Mouse (Mus musculus) erythroid progenitor cell, adult 5-6 weeks (primary cell): Measurements from ENCODE around the gene Hist1h2br. TPM values are rescaled to one million over a fixed set of nuclear protein-coding genes. Genes with fewer than 3 reads are reported as not detected.

ENCODE experiments used
- total RNA-seq, 2 experiments: library from RNA; stranded (forward) in 1 of 2; stranded (reverse) in 1 of 2; fragments of 150-400 nt in 1 of 2; fragments of 186-747, 209-891 nt in 1 of 2; gene quantifications; 2 replicates each; pipeline versions ENCODE4 v1.2.3 to v1.2.4; 2015 to 2017; ENCODE audit warnings: low replicate concordance in 2 of 2

Hist1h2br gene
- total RNA-seq, 2 experiments from 2014 or later = 393 to 939 TPM

Other genes starting within 250 kb of the Hist1h2br start
- not detected in 2 replicates for gene Olfr1362, start 219.7 kb upstream of the Hist1h2br start, total RNA-seq (2015; ENCODE audit: low replicate concordance)
- not detected in 2 replicates for gene Olfr1362, start 219.7 kb upstream of the Hist1h2br start, total RNA-seq (2017; ENCODE audit: low replicate concordance)
- gene Olfr11, start 191.2 kb upstream of the Hist1h2br start, total RNA-seq (2015; ENCODE audit: low replicate concordance) = not detected in 2 replicates
- not detected in 2 replicates for gene Olfr11, start 191.2 kb upstream of the Hist1h2br start, total RNA-seq (2017; ENCODE audit: low replicate concordance)
- not detected in 2 replicates for gene Olfr1361, start 170.4 kb upstream of the Hist1h2br start, total RNA-seq (2015; ENCODE audit: low replicate concordance)
- not detected in 2 replicates for gene Olfr1361, start 170.4 kb upstream of the Hist1h2br start, total RNA-seq (2017; ENCODE audit: low replicate concordance)
- gene Olfr1360, start 156.3 kb upstream of the Hist1h2br start, total RNA-seq (2015; ENCODE audit: low replicate concordance) = not detected in 2 replicates
- gene Olfr1360, start 156.3 kb upstream of the Hist1h2br start, total RNA-seq (2017; ENCODE audit: low replicate concordance) = not detected in 2 replicates
- not detected in 2 replicates for gene Olfr1359, start 135.6 kb upstream of the Hist1h2br start, total RNA-seq (2015; ENCODE audit: low replicate concordance)
- not detected in 2 replicates for gene Olfr1359, start 135.6 kb upstream of the Hist1h2br start, total RNA-seq (2017; ENCODE audit: low replicate concordance)
- gene Hist1h2bl, start 117.6 kb upstream of the Hist1h2br start, total RNA-seq (2015; ENCODE audit: low replicate concordance) = 989 and 1,130 TPM in 2 replicates
- 1,595 and 2,060 TPM in 2 replicates for gene Hist1h2bl, start 117.6 kb upstream of the Hist1h2br start, total RNA-seq (2017; ENCODE audit: low replicate concordance)
- gene Hist1h2ai, start 117.3 kb upstream of the Hist1h2br start, total RNA-seq (2015; ENCODE audit: low replicate concordance) = 22.6 and 24.1 TPM in 2 replicates
- gene Hist1h2ai, start 117.3 kb upstream of the Hist1h2br start, total RNA-seq (2017; ENCODE audit: low replicate concordance) = 2,450 and 5,888 TPM in 2 replicates
- 64.9 and 143 TPM in 2 replicates for gene Hist1h3h, start 116.1 kb upstream of the Hist1h2br start, total RNA-seq (2015; ENCODE audit: low replicate concordance)
- 379 and 793 TPM in 2 replicates for gene Hist1h3h, start 116.1 kb upstream of the Hist1h2br start, total RNA-seq (2017; ENCODE audit: low replicate concordance)
- 396 and 580 TPM in 2 replicates for gene Hist1h2bm, start 111.7 kb upstream of the Hist1h2br start, total RNA-seq (2015; ENCODE audit: low replicate concordance)
- gene Hist1h2bm, start 111.7 kb upstream of the Hist1h2br start, total RNA-seq (2017; ENCODE audit: low replicate concordance) = 1,330 and 1,438 TPM in 2 replicates
- gene Hist1h4j, start 98.7 kb upstream of the Hist1h2br start, total RNA-seq (2015; ENCODE audit: low replicate concordance) = 12.6 and 18.4 TPM in 2 replicates
- gene Hist1h4j, start 98.7 kb upstream of the Hist1h2br start, total RNA-seq (2017; ENCODE audit: low replicate concordance) = 900 and 1,530 TPM in 2 replicates
- gene Hist1h4k, start 83.2 kb upstream of the Hist1h2br start, total RNA-seq (2015; ENCODE audit: low replicate concordance) = 298 and 381 TPM in 2 replicates
- gene Hist1h4k, start 83.2 kb upstream of the Hist1h2br start, total RNA-seq (2017; ENCODE audit: low replicate concordance) = 3,827 and 6,951 TPM in 2 replicates
- gene Hist1h2ak, start 79.9 kb upstream of the Hist1h2br start, total RNA-seq (2015; ENCODE audit: low replicate concordance) = 480 and 792 TPM in 2 replicates
- 4,887 and 6,345 TPM in 2 replicates for gene Hist1h2ak, start 79.9 kb upstream of the Hist1h2br start, total RNA-seq (2017; ENCODE audit: low replicate concordance)
- gene Hist1h2bn, start 79.6 kb upstream of the Hist1h2br start, total RNA-seq (2015; ENCODE audit: low replicate concordance) = 1,688 and 1,944 TPM in 2 replicates
- 6,530 and 7,011 TPM in 2 replicates for gene Hist1h2bn, start 79.6 kb upstream of the Hist1h2br start, total RNA-seq (2017; ENCODE audit: low replicate concordance)
- gene Hist1h1b, start 53.1 kb upstream of the Hist1h2br start, total RNA-seq (2015; ENCODE audit: low replicate concordance) = 1,815 and 1,971 TPM in 2 replicates
- gene Hist1h1b, start 53.1 kb upstream of the Hist1h2br start, total RNA-seq (2017; ENCODE audit: low replicate concordance) = 4,746 and 7,405 TPM in 2 replicates
- gene Hist1h3i, start 50.4 kb upstream of the Hist1h2br start, total RNA-seq (2015; ENCODE audit: low replicate concordance) = 807 and 971 TPM in 2 replicates
- gene Hist1h3i, start 50.4 kb upstream of the Hist1h2br start, total RNA-seq (2017; ENCODE audit: low replicate concordance) = 793 and 862 TPM in 2 replicates
- gene Hist1h2an, start 46.5 kb upstream of the Hist1h2br start, total RNA-seq (2015; ENCODE audit: low replicate concordance) = 9.4 and 13.4 TPM in 2 replicates
- 1,681 and 2,099 TPM in 2 replicates for gene Hist1h2an, start 46.5 kb upstream of the Hist1h2br start, total RNA-seq (2017; ENCODE audit: low replicate concordance)
- gene Hist1h2bp, start 46.3 kb upstream of the Hist1h2br start, total RNA-seq (2015; ENCODE audit: low replicate concordance) = 31.0 and 96.0 TPM in 2 replicates
- 241 and 315 TPM in 2 replicates for gene Hist1h2bp, start 46.3 kb upstream of the Hist1h2br start, total RNA-seq (2017; ENCODE audit: low replicate concordance)
- gene Hist1h2bq, start 23.5 kb upstream of the Hist1h2br start, total RNA-seq (2015; ENCODE audit: low replicate concordance) = 607 and 1,040 TPM in 2 replicates
- gene Hist1h2bq, start 23.5 kb upstream of the Hist1h2br start, total RNA-seq (2017; ENCODE audit: low replicate concordance) = 124 and 1,223 TPM in 2 replicates
- 587 and 743 TPM in 2 replicates for gene Hist1h2ao, start 23.3 kb upstream of the Hist1h2br start, total RNA-seq (2015; ENCODE audit: low replicate concordance)
- 2,181 TPM in 1 of 2 replicates, not detected in the other for gene Hist1h2ao, start 23.3 kb upstream of the Hist1h2br start, total RNA-seq (2017; ENCODE audit: low replicate concordance)
- gene Hist1h4m, start 22.0 kb upstream of the Hist1h2br start, total RNA-seq (2015; ENCODE audit: low replicate concordance) = 328 and 512 TPM in 2 replicates
- gene Hist1h4m, start 22.0 kb upstream of the Hist1h2br start, total RNA-seq (2017; ENCODE audit: low replicate concordance) = 4,244 and 7,239 TPM in 2 replicates
- 169 and 258 TPM in 2 replicates for gene Hist1h4n, start 1.5 kb upstream of the Hist1h2br start, total RNA-seq (2015; ENCODE audit: low replicate concordance)
- 2,740 and 4,790 TPM in 2 replicates for gene Hist1h4n, start 1.5 kb upstream of the Hist1h2br start, total RNA-seq (2017; ENCODE audit: low replicate concordance)
- 209 and 329 TPM in 2 replicates for gene Hist1h2ap, start 236 bp upstream of the Hist1h2br start, total RNA-seq (2015; ENCODE audit: low replicate concordance)
- gene Hist1h2ap, start 236 bp upstream of the Hist1h2br start, total RNA-seq (2017; ENCODE audit: low replicate concordance) = 6,300 and 16,342 TPM in 2 replicates
- gene Zfp184, start 111.4 kb downstream of the Hist1h2br start, total RNA-seq (2015; ENCODE audit: low replicate concordance) = not detected in 2 replicates
- gene Zfp184, start 111.4 kb downstream of the Hist1h2br start, total RNA-seq (2017; ENCODE audit: low replicate concordance) = 1.3 TPM in 1 of 2 replicates, not detected in the other
- gene Pom121l2, start 147.5 kb downstream of the Hist1h2br start, total RNA-seq (2015; ENCODE audit: low replicate concordance) = not detected in 2 replicates
- not detected in 2 replicates for gene Pom121l2, start 147.5 kb downstream of the Hist1h2br start, total RNA-seq (2017; ENCODE audit: low replicate concordance)
- gene Prss16, start 176.0 kb downstream of the Hist1h2br start, total RNA-seq (2015; ENCODE audit: low replicate concordance) = 4.0 TPM in 1 of 2 replicates, not detected in the other
- gene Prss16, start 176.0 kb downstream of the Hist1h2br start, total RNA-seq (2017; ENCODE audit: low replicate concordance) = not detected in 2 replicates
- gene Hist1h2ah, start 201.8 kb downstream of the Hist1h2br start, total RNA-seq (2015; ENCODE audit: low replicate concordance) = 4.6 TPM in 1 of 2 replicates, not detected in the other
- gene Hist1h2ah, start 201.8 kb downstream of the Hist1h2br start, total RNA-seq (2017; ENCODE audit: low replicate concordance) = 2,615 and 4,600 TPM in 2 replicates
- 206 and 707 TPM in 2 replicates for gene Hist1h2bk, start 202.1 kb downstream of the Hist1h2br start, total RNA-seq (2015; ENCODE audit: low replicate concordance)
- gene Hist1h2bk, start 202.1 kb downstream of the Hist1h2br start, total RNA-seq (2017; ENCODE audit: low replicate concordance) = 2,593 and 2,906 TPM in 2 replicates
- 116 and 173 TPM in 2 replicates for gene Hist1h4i, start 207.6 kb downstream of the Hist1h2br start, total RNA-seq (2015; ENCODE audit: low replicate concordance)
- 364 and 489 TPM in 2 replicates for gene Hist1h4i, start 207.6 kb downstream of the Hist1h2br start, total RNA-seq (2017; ENCODE audit: low replicate concordance)
- gene Hist1h2ag, start 209.2 kb downstream of the Hist1h2br start, total RNA-seq (2015; ENCODE audit: low replicate concordance) = 142 and 172 TPM in 2 replicates
- gene Hist1h2ag, start 209.2 kb downstream of the Hist1h2br start, total RNA-seq (2017; ENCODE audit: low replicate concordance) = 3,967 and 4,951 TPM in 2 replicates
- 153 and 245 TPM in 2 replicates for gene Hist1h2bj, start 209.5 kb downstream of the Hist1h2br start, total RNA-seq (2015; ENCODE audit: low replicate concordance)
- gene Hist1h2bj, start 209.5 kb downstream of the Hist1h2br start, total RNA-seq (2017; ENCODE audit: low replicate concordance) = 1,461 and 1,550 TPM in 2 replicates